Mouse (Mus musculus): ENCODE measurements around the gene Mlst8.

Mlst8 gene

DNA sequence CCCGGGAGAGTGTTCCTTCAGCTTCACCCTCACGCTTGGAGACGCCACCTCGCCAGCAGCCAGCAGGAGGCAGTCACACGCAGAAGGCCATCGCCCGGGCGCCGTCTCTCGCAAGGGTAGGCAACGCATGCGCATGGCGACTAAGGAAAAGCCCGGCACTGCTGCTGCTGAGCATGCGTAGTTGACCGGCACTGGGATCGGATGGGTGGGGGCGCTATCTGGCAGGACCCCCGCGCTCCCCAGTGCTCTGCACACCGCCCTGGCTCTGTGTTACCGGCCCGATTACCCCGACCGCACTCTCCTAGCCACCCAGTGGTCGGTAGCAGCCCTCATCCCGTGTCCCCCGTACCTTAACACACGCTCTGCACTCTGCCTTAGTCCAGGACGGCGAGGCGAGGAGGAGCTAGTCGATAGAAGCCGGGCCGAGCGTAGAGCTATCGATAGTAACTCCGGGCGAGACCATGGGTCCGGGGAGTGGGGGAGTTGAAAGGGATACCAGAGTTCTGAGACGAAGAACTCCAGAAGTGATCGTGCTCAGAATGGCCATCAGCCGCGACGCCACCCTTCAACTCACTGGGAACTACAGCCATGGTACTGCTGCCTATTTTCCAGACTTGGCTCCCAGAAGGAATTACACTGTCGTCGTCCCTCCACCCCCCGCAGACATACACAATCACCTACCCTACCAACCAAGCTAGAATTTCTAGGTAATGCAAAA lies at the start of gene Mlst8:
TSS of gene Mlst8 (minus strand) at position 416 of the 718 bp plus-strand sequence.
- peak; percentile 95 to 98 for DNase-seq (ENCODE audit: low spot score in 2 of 2)

DNA sequence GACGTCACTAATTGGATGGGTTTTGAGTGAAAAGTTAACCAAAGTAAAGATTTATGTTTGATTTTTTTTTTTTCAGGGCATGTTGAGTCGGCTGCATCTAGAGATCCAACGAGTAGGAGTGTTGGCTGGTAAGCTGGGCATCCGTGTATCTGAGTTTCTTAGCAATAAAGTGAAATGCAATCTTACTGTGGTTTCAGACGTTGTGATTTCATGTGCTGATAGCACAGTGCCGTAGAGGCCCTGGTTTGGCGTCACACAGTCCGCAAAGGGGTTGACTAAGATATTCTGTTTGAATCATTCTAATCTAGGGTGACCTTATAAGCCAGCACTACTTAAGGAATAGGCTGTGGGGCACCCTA lies 49.7 kb upstream of the Mlst8 start:
- DNase-seq (ENCODE audit: low spot score in 2 of 2): no peak

GRCm38 (mm10) chr17:24527723-24528559 lies 49.1 kb upstream of the Mlst8 start, which contains the start of gene Traf7:
Gene Traf7 (minus strand): TSS chr17:24527938.
- DNase-seq (ENCODE audit: low spot score in 2 of 2): peak; percentile 73 to 86

GRCm38 (mm10) chr17:24527315-24527714 lies 48.4 kb upstream of the Mlst8 start:
- no peak for DNase-seq (ENCODE audit: low spot score in 2 of 2)

- no peak for DNase-seq (ENCODE audit: low spot score in 2 of 2)
Observed at GRCm38 (mm10) chr17:24524734-24525133, 45.9 kb upstream of the Mlst8 start.

GRCm38 (mm10) chr17:24520450-24520849 lies 41.6 kb upstream of the Mlst8 start:
- DNase-seq (ENCODE audit: low spot score in 2 of 2): no peak

DNA sequence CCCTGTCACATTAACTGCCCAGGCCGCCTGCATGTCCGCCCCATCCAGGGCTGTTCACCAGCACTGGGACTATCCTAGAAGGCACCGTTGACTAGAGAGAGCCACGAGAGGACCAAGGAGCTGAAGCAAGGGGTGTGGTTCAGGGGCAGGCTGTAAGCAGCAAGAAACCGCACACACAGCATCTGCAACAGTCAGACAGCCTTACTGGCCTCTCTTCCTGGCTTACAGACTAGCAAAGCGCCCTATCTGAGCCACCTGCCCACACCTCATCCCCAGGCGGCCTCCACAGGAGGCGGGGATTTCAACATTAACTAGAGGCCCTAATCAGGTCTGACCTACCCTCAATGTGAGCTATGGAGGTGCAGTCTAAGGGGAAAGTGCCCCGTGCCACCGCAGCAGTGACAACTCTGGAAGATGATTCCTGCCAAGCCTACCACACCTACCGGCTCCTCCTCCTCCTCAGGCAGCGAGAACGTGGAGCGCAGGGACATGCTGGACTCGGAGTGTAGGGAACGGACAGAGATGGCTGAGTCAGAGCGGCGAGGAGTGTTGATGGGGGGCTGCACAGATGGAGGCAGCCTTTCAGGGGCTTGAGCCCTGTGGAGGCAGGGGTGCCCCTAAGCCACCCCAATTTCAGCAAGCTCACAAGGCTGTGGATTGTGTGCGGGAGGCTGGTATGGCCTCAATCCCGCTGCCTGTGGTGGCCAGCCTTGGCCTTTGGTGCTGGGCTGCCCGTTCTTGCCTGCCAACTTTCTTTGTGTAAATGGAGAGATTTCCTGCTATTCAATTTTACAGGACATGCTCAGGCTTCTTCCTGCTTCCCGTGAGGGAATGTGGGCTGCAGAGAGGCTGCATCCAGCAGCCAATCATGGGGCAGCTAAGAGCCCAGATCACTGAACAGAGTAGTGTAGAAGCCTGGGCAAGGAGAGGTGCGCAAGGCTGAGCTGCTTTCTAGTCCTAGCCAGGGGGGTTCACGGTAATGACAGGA lies 35.7 kb upstream of the Mlst8 start:
- no peak for DNase-seq (ENCODE audit: low spot score in 2 of 2)

DNA sequence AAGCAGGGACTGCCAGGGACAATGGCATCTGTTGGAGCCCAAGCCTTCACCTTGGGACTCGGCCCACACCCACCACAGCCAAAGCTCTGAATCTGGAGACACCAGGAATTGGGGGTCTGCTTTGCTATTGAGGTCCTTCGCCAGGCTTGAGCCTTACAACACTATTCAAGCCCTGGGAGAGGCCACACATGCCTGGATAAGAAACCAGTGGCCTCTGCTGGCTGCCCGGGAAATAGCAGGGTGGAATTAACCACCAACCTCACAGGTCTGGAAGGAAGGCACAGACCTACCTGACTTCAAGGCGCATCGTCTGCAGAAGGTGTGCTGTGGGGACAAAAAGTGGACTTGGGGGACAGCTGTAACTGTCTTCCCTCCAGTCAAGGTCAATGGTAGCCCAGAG lies 34.7 kb upstream of the Mlst8 start:
- DNase-seq (ENCODE audit: low spot score in 2 of 2): peak in 1 of 2 experiments; percentile 63

GRCm38 (mm10) chr17:24507806-24508460 lies 29.1 kb upstream of the Mlst8 start:
- peak in 1 of 2 experiments; percentile 20 for DNase-seq (ENCODE audit: low spot score in 2 of 2)

- no peak for DNase-seq (ENCODE audit: low spot score in 2 of 2)
Observed at GRCm38 (mm10) chr17:24507129-24507664, 28.3 kb upstream of the Mlst8 start.

DNA sequence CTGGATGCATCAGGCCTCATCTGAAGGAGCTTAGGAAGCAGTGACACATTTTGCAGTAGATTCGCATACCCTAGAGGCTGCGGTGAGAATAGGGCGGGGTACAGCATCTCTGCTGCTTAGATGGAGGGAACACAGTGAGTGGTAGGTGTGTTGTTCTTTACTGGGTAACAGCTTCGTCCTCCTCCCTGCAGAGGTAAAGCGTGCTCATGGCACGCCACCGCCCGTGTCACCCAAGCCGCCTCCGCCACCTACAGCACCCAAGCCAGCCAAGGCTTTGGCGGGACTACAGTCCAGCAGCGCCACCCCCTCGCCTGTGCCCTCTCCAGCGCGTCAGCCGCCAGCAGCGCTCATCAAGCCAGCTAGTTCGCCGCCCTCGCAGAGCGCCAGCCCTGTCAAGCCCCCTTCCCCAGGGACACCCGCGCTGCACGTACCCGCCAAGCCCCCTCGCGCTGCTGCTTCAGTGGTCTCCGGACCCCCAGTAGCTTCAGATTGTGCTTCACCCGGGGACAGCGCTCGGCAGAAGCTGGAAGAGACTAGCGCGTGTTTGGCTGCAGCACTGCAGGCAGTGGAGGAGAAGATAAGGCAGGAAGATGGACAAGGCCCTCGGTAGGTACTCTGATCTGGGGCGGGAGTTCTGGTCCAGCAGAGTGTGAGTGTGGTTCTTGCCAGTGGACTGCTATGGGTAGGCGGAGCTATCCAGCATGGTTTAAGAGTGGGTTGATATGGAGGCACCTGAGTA lies 27.6 kb upstream of the Mlst8 start:
- DNase-seq (ENCODE audit: low spot score in 2 of 2): no peak

- no peak for DNase-seq (ENCODE audit: low spot score in 2 of 2)
Observed at GRCm38 (mm10) chr17:24505286-24505955, 26.5 kb upstream of the Mlst8 start.

DNA sequence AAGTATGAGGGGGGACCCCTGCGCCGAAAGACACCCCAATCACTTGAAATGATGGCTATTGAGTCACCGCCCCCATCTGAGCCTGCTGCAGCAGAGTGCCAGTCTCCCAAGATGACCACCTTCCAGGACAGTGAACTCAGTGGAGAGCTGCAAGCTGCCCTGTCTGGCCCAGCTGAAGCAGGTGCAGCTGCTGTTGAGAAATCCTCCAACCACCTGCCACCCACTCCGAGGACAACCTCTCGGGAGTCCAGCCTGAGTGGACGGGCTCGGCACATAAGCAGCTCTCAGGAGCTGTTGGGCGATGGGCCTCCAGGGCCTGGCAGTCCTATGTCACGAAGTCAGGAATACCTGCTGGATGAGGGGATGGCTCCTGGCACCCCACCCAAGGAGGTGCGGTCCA lies 25.2 kb upstream of the Mlst8 start:
- no peak for DNase-seq (ENCODE audit: low spot score in 2 of 2)

GRCm38 (mm10) chr17:24502208-24502607 lies 23.3 kb upstream of the Mlst8 start:
- no peak for DNase-seq (ENCODE audit: low spot score in 2 of 2)

DNA sequence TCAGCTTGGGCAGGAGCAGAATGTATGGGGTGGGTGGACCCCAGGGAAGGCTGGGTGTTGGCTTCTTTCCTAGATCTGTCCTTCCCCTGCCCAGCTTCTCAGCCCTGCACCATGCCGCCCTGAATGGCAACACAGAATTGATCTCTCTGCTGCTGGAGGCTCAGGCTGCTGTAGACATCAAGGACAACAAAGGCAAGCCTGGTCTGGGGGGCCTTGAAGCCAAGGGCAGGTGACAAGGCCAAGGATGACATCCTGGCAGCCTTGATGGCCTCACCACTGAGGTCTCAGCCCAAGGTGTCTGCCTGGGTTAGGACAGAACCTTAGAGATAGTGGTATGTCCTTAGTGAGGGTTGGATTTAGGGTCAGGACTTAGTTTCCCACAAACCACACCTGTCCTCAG lies 17.1 kb upstream of the Mlst8 start:
- no peak for DNase-seq (ENCODE audit: low spot score in 2 of 2)

DNA sequence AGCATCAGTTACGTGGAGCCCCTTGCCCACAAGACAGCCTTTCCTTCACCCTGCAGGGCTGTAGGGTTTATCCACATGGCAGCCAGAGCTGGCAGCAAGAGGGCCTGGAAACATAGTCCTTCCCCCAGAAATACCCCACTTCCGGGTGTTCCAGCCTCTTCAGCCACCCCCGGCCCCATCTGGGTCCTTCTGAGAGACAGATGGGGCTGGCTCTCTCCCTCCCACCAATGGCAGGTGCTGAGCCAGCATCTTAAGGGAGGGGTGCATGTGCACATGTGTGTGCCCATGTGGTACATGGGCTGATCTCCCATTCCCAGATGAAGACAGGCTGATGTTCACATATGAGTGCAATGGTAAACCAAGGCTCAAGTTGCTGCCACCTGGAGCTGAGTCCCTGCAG lies 16.6 kb upstream of the Mlst8 start:
- no peak for DNase-seq (ENCODE audit: low spot score in 2 of 2)

- peak; percentile 28 to 63 for DNase-seq (ENCODE audit: low spot score in 2 of 2)
Observed at GRCm38 (mm10) chr17:24494627-24495335, 15.9 kb upstream of the Mlst8 start.

- DNase-seq (ENCODE audit: low spot score in 2 of 2): no peak
Observed at GRCm38 (mm10) chr17:24490399-24490798, 11.5 kb upstream of the Mlst8 start.
